Mouse (Mus musculus): Measurements from ENCODE around the gene Nkx6-2. TPM values are rescaled to one million over a fixed set of nuclear protein-coding genes. Genes with fewer than 3 reads are reported as not detected.

Nkx6-2 gene
- total RNA-seq, 1 experiment from 2014 or later = not detected

- ATAC-seq (replicated peaks; ENCODE audit: low read depth, poor library complexity, severe bottlenecking) = no peak
These were observed 9.9 kb downstream of the Nkx6-2 start for GRCm38 (mm10) chr7:139572665-139573064.

DNA sequence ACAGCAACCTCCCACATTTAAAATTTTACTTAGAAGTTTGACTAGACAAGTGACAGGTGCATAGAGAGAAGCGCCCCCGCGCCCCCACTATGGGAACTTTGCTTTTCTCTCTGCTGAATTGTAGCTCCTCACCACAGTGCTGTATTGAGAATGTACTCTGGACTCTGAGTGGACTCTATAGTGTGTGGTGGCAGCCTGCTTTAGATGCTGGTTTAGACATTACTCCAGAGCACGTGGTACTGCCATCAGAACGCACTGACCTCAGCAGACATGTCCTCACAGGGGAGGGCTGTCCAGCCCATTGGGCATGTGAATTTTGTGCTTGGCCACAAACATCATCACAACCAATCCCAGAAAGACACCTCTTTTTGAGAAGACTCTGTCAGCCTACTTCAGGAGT is 11.8 kb downstream of the Nkx6-2 start:
- no peak for ATAC-seq (replicated peaks; ENCODE audit: low read depth, poor library complexity, severe bottlenecking)

GRCm38 (mm10) chr7:139566533-139566932 is 16.1 kb downstream of the Nkx6-2 start:
- peak; percentile 90 for ATAC-seq (replicated peaks; ENCODE audit: low read depth, poor library complexity, severe bottlenecking)

DNA sequence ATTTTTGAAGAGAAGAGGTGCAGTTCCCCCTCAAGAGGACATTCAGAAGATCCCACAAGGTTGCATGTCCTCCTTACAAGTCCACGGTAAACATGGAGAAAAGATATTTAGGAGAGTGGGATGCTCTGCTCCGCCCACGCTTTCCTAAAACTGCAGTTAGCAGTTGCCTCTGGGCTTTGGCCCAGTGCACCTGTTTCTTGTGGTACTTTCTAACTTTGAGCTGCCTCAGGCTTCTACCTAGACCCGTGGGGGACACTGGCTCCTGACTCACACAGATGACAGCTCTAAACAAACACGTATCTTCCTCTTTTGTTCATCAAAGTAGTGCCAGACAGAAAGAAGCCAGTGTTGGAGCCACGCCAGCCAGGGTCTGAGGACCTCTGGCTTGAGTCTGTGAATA is 16.6 kb downstream of the Nkx6-2 start:
- ATAC-seq (replicated peaks; ENCODE audit: low read depth, poor library complexity, severe bottlenecking) = peak; percentile 15

GRCm38 (mm10) chr7:139564161-139564560 is 18.4 kb downstream of the Nkx6-2 start:
- ATAC-seq (replicated peaks; ENCODE audit: low read depth, poor library complexity, severe bottlenecking) = no peak

GRCm38 (mm10) chr7:139563425-139563824 is 19.2 kb downstream of the Nkx6-2 start:
- ATAC-seq (replicated peaks; ENCODE audit: low read depth, poor library complexity, severe bottlenecking) = no peak

GRCm38 (mm10) chr7:139559659-139560058 is 22.9 kb downstream of the Nkx6-2 start:
- ATAC-seq (replicated peaks; ENCODE audit: low read depth, poor library complexity, severe bottlenecking) = no peak

DNA sequence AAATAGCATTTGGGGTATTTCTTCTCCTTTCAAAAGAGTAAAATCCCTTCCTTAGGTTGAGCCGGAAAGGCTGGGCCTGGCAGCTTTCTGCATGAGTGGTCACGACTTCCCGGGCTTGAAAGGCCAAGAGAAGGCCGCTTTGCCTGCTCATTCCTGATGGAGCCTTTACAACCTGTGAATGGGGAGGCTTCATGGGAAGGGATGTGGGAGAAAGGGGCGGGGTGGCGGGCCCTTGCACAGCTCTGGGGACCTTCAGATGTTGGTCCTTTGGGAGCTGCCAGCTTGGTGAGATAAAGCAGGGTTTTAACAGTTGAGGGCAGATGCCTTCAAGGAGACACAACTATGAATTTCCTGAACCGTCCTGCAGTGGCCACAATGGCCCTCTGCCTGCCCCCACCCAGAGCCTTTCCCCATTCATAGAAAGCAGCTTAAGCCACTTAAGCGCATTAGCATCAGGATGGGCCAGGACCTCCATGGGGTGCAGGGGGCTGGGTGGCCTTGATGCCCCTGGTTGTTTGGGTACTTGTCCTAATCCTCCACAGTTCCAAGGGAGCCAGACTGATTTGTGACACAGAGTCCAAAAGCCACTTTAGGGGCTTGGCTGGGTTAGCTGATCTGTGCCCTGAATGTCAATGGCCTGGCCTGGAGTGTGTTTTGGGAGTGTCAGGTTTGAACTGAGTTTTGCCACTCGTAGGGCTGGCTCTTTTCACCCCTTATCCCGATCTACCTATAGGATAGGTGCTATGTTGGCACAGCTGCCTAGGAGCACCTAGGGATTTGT is 25.7 kb downstream of the Nkx6-2 start:
- ATAC-seq (replicated peaks; ENCODE audit: low read depth, poor library complexity, severe bottlenecking) = no peak

- ATAC-seq (replicated peaks; ENCODE audit: low read depth, poor library complexity, severe bottlenecking) = no peak
These were observed 26.3 kb downstream of the Nkx6-2 start for GRCm38 (mm10) chr7:139556331-139556730.

- ATAC-seq (replicated peaks; ENCODE audit: low read depth, poor library complexity, severe bottlenecking) = no peak
These were observed 31.1 kb downstream of the Nkx6-2 start for GRCm38 (mm10) chr7:139551519-139551918.

GRCm38 (mm10) chr7:139550086-139550783 is 32.4 kb downstream of the Nkx6-2 start:
- ATAC-seq (replicated peaks; ENCODE audit: low read depth, poor library complexity, severe bottlenecking) = no peak

DNA sequence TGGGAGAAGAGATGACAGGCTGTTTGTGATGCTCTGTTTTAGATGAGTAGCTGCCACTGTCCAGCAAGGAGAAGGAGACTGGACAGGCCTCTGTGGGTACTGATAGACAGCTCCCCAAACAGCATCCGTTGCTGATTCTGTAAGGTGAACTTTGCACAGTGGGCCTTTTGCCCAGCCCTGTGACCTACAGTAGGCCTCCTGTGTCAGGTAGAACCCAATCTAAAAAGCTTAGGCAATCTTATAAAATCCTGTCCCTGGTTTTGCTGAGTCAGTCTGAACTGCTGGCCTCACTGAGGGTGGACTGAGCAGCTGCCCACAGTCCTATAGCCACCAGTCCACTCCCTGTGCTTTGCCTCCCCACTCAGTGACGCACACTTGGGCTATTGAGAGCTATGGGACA is 35.3 kb downstream of the Nkx6-2 start:
- ATAC-seq (replicated peaks; ENCODE audit: low read depth, poor library complexity, severe bottlenecking) = no peak

DNA sequence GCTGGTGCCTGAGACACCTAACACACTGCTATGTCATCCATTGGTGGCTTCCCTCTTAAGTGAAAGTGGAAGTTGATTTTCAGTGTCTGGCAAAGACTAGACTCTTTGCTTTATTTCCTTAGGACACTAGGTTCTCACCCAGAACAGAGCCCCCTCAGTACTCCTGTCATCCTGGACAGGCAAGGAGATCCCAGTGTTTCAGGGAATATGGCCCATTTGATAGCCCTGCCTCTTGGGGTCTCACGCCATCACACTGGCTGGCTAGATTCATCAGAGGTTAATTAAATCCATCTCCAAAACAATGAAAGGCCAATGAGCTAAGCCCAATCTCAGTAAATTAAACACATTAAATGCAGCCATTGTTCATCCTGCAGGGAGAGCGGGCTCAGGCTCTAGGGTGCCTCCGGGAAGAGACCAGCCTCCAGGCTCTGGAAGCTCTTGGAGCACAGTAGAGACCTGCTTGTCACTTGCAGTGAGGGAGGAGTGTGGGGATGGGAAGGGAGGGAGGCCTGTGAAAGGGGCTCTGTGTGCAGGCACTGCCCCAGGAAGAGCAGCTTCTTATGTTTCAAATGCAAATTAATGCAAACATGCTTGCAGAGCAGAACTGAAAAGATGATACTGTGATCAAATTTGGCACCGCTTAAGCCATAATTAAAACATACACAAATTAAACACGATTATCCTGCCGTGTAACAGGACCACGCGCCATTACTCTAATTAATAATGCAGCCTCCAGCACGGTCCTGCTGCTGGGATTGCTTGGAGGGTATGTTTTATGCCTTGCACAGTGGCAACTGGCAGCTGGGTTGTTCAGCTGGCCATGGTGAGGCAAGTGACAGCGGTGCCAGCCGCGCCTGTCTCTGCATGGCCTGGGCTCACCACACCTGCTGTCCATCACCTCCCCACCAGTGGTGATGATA is 37.6 kb downstream of the Nkx6-2 start:
- ATAC-seq (replicated peaks; ENCODE audit: low read depth, poor library complexity, severe bottlenecking) = no peak

GRCm38 (mm10) chr7:139541422-139541821 is 41.2 kb downstream of the Nkx6-2 start:
- no peak for ATAC-seq (replicated peaks; ENCODE audit: low read depth, poor library complexity, severe bottlenecking)

DNA sequence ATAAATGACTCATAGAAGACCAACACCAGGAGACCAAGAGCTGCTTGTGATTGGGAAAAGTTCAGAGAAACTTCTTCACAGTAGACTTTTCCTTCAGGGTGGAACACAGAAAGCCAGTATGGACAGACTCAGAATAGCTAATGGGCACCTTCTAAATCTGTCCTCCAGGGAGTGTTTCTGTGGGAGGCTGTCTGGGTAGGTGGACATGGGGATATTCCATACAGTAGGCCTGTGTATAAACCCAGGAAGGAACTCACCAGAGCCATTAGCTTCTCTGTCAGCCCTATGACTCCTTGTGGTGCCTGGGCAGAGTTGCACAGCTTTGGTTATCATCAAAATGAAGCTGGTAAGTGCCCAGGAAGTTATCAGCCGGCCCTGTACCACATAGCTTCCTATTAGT is 42.0 kb downstream of the Nkx6-2 start:
- peak; percentile 71 for ATAC-seq (replicated peaks; ENCODE audit: low read depth, poor library complexity, severe bottlenecking)

DNA sequence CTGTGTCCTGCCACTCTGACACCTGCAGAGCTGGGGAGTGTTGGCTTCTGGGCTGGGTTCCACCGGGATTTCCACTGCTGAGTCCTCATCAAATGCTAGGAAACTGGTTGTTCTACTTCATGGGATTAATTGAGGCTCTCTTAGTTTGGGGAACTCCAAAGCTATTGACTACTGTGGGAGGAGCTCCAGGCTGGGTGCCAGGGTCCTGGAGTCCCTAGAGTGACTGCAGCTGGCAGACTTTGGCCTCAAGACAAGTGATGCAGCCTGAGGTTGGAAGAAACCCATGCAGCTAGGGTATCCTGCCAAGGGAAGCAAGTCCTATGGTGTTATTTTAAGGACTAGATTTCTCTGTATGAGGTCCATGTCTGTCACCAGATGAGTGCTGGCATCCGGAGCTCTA is 44.1 kb downstream of the Nkx6-2 start:
- ATAC-seq (replicated peaks; ENCODE audit: low read depth, poor library complexity, severe bottlenecking) = no peak

GRCm38 (mm10) chr7:139537831-139538230 is 44.8 kb downstream of the Nkx6-2 start:
- no peak for ATAC-seq (replicated peaks; ENCODE audit: low read depth, poor library complexity, severe bottlenecking)

GRCm38 (mm10) chr7:139536831-139537230 is 45.8 kb downstream of the Nkx6-2 start:
- no peak for ATAC-seq (replicated peaks; ENCODE audit: low read depth, poor library complexity, severe bottlenecking)

DNA sequence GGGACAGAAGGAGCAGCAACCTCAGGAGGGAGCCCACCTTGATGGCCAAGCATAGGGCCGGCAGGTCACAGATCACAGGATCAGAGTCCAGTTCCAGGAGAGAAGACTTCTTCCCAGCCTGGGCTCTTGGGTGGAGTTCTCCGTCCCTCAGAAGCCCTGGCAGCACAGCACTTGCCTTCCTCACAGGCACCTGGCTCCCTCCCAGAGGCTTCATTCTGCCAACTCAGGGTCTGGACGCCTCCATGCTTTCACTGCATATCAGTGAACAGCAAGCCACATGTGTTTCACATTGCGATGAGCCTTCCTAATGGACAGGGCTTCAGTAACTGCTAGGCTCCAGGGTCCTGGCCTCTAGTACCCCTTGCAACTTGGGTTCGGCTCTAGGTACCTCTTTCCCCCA is 46.3 kb downstream of the Nkx6-2 start:
- no peak for ATAC-seq (replicated peaks; ENCODE audit: low read depth, poor library complexity, severe bottlenecking)

DNA sequence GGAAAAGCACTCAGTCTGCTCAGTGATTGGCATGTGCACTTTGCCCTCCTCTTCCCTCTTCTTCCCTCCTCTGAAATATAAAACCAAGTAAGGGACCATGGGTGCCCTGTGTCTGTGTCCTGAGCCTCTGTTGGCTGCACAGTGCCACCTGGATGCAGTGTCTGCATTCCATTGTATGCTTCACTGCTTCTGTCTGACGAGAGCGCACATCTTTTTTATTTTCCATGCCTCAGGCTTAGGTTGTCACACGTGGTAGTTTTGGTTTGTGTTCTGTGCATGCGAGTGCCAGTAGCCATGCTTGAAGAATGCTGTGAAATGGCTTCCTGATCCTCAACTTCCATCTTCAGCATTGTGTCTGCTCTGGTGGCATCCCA is 51.2 kb downstream of the Nkx6-2 start:
- ATAC-seq (replicated peaks; ENCODE audit: low read depth, poor library complexity, severe bottlenecking) = no peak

All from common myeloid progenitor, adult 5-6 weeks (primary cell).